Mouse (Mus musculus) heart, postnatal 25 days (tissue): Measurements from ENCODE around the gene Smurf1. TPM values are rescaled to one million over a fixed set of nuclear protein-coding genes. Genes with fewer than 3 reads are reported as not detected.

Experiments used
- DNase-seq: peaks from one replicate; pipeline ENCODE4 v3.0.0; 2022; ENCODE audit warnings: low spot score
- intact Hi-C: fragments of 180-260 bp; cut with DNase I; formaldehyde crosslinking; loops from one replicate; pipeline ENCODE4 v1.15.1; 2025
- total RNA-seq, 2 experiments: library from RNA; stranded (reverse); gene quantifications; 2 replicates each; pipeline ENCODE4 v1.2.3; 2021

Smurf1 gene
- total RNA-seq, 2 experiments from 2014 or later = 21.9 to 27.6 TPM

DNA sequence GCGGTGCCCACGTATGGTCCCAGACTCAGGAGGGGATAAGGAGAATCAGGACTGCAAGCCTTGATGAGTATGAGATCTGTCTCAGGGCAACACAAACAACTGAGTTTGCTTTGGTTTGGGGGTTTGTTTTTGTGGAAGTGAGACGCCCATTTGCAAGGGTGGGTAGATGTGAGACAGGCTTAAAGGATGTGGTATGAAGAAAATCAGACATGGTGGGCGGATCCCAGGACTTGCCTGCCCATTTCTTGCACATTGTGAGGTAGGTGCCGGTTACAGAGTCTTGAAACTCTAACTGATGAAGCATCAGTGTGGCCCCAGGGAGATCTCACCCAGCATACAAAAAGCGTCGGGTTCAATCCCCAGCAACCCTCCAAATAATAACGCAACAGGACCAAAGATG lies 45.9 kb downstream of the Smurf1 start:
- intact Hi-C loops = no loop called here

DNA sequence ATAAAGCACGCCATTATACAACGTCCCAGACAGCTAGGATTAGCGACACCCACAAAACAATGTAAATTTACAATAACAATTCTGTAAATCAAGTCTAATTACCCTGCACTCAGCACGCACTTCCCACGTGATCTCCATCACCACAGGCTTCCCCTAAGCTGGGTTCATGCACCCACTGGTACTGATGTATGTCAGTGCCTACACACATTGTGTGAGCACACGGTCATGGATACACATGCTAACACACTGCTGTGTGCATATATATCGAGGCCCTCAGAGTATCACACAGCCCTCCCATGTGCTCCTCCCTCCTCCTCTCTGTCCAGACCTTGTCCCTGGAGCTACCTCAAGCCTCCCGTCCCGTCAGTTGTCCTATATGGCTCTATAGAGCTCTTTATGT lies 46.5 kb downstream of the Smurf1 start:
- intact Hi-C loops = no loop called here
- DNase-seq = no peak

More for the DNA sequence above, 45.9 kb downstream of the Smurf1 start:
- DNase-seq = no peak

DNA sequence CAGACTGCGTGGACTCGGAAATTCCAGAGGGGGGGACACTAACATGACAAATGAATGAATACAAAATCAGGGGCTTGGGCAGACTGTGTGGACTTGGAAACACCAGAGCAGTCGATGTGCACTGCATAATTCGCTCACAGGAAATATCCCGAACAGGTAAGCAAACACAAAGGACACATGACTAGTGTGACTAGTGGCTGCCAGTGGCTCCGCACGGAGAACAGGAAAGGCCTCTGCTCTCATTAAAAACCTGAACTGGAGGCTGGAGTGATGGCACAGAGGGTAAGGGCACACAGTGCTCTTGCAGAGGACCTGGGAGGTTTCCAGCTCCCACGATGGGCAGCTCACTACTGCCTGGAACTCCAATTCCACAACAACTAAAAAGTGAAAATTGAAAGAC lies 47.4 kb downstream of the Smurf1 start:
- no peak for DNase-seq
- intact Hi-C loops = no loop called here

DNA sequence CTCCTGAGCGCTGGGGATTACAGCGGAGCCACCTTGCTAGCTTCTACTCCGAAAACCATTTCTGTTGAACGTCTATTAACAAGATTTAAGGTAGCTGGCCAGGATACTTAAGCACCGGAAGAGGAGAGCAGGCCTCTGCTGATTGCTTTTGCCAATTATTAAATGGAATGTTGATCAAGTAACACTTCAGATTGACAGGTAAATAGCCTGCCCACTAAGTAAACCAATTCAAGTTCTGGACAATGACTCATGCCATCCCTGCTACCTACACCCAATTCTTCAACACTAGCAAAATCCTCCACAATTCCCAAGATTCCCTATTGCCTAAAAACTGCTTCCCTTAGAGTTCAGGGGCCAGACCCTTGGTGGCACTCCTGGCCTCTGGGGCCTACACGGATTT lies 48.5 kb downstream of the Smurf1 start:
- DNase-seq = no peak
- intact Hi-C loops = no loop called here

DNA sequence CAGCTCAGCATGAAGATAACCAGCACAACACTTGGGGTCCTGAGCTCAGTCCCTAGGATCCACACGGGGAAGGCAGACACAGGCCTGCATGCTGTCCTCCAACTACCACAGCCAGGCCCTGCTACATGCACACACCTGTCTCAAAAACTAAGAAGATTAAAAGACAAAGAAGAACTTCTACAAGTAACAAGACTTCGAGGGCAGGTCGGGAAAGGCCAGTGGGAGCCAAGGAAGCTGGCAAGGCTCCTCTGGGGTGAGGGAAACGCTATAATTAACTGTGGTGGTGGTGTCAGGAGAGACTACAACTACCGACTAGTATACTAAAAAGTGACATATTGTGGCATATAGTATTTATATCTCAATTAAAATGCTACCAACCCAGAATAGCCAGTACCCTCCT lies 49.8 kb downstream of the Smurf1 start:
- intact Hi-C loops = no loop called here
- no peak for DNase-seq

DNA sequence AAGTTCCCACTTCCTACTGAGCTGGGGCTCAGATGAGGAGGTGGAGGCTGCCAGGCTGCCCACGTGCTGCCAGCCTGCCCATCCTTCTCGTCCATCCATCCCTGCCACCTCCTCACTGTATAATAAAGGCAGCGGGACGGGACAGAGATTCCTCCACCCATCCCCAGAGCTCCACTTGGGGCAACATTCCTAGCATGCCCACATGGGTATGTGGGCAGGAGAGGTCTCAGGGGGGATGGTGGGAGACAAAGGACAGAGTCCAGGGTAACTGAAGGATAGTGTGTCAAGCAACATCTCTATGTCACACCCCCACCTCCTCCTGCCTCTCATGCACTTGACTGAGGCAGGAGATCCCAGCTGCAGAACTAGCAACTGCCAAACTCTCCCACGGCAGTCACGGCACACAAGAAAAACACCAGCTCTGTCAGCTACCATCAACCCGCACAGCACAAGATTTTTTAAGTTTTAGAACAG lies 51.2 kb downstream of the Smurf1 start:
- DNase-seq = no peak
- intact Hi-C loops = loop anchor here (5.0 kb wide), 1 partner anchor 48 kb away; no protein-coding TSS in a partner anchor

DNA sequence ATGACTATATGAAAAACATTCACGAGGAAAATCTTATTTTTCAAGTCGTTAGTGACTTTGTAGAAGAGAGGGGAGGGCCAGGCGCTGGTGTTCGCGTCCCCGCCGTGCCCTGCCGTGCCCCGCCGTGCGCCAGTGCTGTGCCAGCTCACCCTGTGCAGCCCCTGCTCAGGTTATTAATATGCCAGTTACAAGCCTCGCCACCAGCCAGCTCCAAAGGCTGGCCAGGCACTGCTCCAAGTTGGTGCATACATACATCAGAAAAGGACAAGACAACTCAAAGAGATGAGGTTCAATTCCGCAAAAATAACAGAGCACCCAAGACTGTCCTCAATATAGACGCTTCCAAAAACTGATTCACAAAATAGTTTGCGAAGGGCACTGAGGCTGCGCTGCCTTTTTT lies 51.7 kb downstream of the Smurf1 start:
- intact Hi-C loops = loop anchor here (5.0 kb wide), 1 partner anchor 48 kb away; no protein-coding TSS in a partner anchor
- no peak for DNase-seq

DNA sequence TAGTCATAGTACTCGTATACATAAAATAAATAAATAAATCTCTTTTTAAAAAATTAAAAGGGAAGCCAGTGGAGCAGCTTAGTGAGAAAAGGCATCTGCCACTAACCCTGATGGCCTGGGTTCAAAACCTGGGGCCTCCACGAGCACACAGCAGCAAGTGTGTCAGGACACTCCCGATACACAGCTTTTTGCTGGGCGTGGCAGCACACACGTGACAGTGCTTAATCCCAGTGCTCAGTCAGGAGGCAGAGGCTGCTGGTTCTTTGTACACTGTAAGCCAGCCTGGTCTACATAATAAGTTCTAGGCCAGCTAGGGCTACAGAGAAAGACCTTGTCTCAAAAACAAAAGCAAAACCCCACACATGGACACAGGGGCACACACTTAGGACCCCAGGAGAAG lies 52.3 kb downstream of the Smurf1 start:
- intact Hi-C loops = loop anchor here (5.0 kb wide), 1 partner anchor 49 kb away; no protein-coding TSS in a partner anchor
- DNase-seq = no peak

DNA sequence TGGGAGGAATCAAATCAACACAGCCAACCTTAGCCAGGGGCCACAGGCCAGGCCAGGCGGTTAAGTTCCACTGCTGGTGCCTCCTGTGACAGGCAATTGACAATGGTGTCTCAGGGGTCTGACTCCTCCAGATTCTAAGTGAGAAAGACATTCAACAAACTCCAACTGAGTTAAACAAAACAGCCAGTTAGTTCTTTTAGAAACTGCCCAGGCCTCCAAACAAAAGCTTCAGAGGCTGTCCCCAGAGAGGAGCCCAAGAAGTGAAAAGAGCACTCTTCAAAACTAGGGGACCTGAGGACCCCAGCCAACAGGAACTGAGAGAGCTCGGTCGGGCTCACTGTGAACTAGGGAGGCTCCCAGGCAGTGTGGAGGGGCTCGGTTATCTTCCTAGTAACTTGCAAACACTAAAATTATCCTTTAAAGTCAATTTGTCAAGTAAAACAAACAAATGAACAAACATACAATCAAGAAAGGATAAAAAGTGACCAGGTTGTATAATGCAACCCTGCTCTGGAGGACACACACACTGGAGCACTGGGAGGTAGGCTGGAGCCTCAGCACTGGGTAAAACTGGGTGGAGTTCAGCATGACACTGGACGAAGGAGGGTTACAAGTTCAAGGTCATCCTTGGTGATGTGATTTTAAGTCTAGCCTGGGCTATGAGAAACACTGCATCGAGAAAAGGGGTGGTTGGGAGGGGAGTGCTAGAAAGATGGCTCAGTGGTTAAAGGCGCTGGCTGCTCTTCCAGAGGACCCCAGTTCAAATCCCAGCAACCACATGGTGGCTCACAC lies 52.9 kb downstream of the Smurf1 start:
- intact Hi-C loops = loop anchor here (5.0 kb wide), 1 partner anchor 50 kb away; no protein-coding TSS in a partner anchor
- no peak for DNase-seq

DNA sequence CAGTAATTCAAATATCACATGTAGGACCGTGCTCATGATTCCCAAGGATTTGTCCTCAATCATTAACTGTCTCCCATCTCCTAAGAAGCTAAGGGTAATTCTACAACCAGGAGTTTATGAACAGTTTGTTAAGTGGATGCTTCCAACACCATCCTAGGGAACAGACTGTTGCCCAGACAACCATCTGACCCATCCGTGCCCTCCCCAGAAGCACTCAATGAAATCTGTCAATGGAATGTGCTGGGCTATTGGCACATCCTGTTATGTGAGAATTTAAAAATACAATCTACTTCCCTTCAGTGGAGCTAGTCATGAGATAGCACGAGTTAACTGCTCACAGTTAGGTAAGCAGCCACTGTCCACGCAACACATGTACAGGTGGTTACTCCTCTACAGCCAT lies 56.1 kb downstream of the Smurf1 start:
- DNase-seq = no peak
- intact Hi-C loops = no loop called here

DNA sequence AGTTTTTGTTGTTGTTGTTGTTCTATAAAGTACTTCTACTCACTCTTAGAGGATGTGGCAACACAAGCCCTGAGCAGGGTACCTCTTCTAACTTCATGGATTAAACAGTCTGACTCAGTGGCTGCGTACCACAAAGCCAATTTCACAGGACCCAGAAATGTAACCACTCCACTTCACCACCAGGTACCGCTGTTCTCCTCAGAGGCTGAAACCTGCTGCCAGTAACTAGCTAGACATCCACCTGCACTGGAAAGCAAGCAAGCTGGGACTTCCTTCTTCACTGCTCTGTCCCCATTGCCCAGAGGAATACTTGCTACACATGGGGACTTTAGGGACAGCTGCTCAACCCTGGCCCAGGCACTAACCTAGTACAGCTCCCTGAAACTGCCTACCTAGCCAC lies 58.1 kb downstream of the Smurf1 start:
- intact Hi-C loops = no loop called here
- no peak for DNase-seq

DNA sequence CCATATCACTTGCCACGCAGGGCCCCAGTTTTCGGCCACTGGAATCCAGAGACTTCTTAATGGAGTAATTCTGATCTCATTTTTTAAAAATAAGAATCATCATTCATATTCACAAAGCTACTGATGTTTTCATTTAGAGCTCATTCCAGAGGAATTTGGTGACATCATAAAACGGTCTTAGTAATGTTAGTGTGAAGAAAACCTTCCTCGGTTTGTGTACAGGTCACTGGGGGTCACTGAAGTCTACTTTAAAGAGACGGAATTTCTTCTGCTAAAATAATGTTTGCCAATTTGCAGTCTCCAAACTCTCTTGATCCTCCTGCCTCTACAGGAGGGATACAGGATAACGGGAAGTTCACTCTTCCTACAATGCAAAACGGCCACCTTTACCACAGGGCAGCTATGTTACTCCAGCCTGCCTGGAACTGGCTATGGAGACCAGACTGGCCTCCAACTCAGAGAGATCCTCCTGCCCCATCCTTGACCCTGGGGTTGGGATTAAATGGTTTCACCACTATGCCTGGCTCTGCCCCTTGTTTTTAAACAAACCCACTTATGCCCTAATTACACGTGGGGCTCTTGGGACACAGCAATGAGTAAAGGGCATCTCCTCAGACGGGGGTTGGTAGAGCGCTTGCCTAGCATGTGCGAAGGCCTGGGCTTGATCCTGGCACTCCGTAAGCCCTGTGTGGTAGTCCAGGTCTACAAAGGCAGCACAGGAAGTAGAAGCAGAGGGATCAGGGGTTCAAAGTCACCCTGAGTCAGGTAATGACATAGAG lies 61.1 kb downstream of the Smurf1 start:
- intact Hi-C loops = no loop called here
- no peak for DNase-seq

DNA sequence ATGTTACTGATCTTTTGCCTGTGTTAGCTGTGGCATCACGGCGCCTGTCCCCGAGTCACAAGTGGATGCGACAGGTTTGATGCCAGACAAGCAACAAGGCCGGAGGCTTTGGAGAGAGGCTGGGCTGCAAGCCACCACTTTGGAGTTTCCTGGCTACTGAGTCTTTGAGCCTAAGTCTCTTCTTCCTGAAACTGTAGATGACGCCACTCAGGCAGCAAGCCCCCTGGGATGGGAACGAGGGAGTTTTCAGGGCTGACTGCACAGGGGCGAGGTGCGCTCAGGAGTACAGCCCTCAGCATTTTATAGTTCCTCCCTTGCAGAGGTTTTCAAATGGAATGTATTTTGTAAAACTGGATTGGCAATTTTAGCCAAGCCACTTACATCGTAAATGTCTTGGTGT lies 63.9 kb downstream of the Smurf1 start:
- intact Hi-C loops = no loop called here
- DNase-seq = no peak

DNA sequence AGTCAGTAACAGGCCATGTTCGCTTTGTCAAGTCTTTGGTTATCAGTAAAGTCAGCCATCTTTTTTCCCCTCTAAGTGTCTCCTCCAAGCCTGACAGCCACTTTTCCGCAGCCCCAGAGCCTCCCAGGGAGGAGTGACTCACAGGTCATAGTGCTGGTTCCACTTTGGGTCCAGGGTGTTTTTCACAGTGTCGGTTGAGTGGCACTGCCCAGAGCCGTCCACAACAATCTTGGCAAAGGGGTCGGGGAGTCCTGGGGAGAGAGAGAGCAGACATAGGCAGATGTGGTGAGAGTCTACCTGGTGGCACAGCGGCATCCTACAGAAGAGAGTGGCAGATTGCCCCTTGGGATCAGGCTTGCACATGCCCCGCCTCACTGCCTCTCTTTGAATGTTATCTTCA lies 64.6 kb downstream of the Smurf1 start:
- no peak for DNase-seq
- intact Hi-C loops = no loop called here

DNA sequence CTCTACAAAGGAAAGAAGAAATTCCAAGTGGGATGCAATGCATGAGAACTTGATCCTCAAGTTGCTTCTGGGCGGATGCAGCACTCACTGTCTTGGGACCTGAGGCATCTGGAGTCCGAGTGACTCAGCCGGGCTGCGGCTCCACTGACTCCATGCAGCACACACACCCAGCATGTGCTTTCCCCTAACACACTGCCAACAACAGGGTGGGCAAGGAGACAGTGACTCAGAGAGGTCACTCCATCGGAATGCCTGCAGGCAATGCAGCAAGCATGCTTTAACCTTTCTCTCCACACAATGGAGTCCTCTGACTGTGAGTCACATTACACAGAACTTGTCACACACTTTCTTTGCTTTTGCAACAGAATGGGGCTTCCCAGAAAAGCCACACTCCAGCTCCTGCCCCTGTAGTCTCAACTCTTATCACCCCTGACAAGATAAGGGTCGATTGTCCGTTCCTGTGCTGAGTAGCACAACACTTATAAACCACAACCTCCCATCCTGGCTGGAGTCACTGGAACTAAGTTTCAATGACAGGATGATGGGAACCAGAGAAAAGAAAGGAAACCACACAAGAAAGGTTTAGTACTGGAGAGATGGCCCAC lies 67.1 kb downstream of the Smurf1 start:
- DNase-seq = peak; percentile 64
- intact Hi-C loops = no loop called here

DNA sequence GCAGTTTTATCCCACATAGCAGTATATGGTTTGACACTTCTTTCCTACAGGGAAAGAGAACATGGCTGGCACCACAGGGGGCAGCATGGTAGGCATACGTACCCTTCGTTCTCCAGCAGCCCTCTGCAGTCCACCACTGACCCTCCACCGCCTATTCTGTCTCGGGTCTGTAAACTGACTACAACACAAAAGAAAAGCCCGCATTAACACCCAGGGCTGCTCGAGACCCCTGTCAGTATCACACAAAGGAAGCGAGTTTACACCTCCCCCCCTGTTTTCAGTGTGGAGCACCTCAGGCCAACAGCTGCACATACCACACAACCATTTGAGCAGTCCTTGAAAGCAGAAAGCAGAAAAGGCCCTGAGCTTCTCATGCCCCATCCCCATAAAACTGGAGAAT lies 67.8 kb downstream of the Smurf1 start:
- intact Hi-C loops = no loop called here
- no peak for DNase-seq

DNA sequence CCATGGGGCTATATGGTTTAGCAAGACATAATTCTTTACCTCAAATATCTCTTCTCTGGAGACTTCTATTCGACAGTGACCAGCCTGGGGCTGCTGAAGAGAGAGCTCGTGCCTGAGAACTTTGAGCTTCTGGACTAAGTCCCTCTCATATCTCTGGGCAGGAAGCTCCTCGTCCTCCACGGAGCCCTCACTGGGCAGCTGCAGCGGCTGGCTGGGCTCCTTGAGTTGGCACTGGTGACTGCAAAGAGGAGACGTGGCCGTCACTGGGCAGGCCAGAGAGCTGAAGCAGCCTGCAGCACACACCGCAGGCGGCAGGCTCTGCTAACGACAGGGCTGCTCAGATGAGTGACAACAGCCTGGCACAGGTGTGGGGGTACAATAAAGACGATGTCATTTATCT lies 74.4 kb downstream of the Smurf1 start:
- no peak for DNase-seq
- intact Hi-C loops = no loop called here

DNA sequence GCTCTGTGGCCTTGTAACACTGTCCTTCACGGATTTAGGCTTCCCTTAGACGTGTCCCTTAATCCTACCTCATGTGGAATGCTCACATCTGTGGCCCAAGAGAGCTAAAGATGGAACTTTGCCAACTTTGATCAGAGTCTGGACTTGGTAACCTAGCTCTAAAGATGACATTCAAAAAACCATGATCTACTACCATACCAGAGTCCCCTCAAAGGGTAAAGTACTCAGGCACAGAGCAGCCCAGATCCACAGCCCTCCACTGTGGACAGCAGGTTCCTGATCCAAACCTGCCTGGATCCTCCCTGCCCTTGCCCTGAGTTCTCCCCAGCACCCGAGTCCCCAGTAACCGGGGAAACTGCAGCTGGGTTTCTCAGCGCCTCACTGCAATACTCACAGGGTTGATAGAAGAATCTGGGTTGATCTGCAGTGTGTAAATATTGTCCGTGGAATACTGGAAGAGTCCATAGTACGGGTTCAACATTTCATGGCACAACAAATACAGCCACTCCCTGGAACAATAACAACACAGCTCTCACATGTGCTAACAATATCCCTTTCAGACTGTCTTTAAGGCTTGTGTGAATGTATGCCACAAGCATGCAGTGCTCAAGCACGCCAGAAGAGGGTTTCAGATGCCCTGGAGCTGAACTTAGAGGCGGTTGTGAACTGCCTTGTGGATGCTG lies 79.5 kb downstream of the Smurf1 start:
- intact Hi-C loops = loop anchor here (2.0 to 10.0 kb wide), 2 partner anchors 103 to 179 kb away; no protein-coding TSS in a partner anchor
- DNase-seq = no peak

DNA sequence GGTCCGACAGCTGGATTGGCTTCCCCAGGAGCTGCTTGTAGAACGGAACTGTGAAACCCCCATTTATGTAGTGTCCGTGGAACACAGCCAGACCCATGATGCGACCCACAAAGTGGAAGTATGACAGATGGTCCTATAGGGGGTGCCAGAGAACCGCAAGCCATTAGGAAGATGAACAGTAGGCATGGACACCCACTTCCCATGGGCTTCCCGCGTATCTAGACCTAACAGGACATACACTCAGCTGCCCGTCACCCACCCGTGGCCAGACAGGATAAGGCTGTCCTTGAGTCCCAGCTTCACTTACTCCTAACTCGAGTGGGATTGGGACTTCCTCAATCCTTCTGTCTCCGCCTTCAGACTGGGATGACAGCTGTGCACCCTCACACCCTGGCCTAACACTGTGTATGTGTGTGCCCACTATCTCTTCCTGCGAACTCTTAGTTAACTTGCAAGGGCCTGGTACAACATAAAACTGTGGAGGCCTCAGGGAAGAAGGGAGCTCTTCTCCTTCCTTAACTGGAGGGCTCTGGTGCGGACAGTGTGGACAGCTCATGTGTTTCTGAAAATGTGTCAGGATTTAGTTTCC lies 80.9 kb downstream of the Smurf1 start:
- no peak for DNase-seq
- intact Hi-C loops = loop anchor here (2.0 to 10.0 kb wide), 2 partner anchors 104 to 180 kb away; no protein-coding TSS in a partner anchor
